Mouse (Mus musculus): Measurements from ENCODE around the gene Cuedc2.
A peak's percentile ranks its signal among the peaks of the same experiment; 100 is the strongest.

The Cuedc2 gene

GRCm38 (mm10) chr19:46338331-46338936 is at the start of gene Cuedc2:
Gene Cuedc2, minus strand, starts transcription at chr19:46338702.
- peak; percentile 91 for DNase-seq (ENCODE audit: low spot score)

- DNase-seq (ENCODE audit: low spot score), result no peak
These were observed 43.8 kb upstream of the Cuedc2 start for GRCm38 (mm10) chr19:46382275-46382674.

DNA sequence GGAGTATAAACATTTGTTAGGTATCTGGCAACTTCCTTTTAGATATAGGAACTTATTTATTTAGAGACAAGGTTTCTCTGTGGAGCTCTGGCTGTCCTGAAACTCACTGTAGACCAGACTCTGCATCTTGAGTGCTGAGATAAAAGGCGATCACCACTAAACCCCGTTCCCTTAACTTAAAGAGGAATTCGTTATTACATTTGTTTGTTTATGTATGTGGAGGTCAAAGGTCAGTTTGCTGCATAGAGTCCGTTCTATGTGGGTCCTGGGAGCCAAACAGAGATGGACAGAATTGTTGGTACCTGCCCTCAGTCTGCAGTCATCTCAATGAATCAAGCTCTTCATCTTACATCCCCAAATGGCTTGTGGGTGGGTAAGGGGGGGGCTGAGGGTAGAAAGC is 37.4 kb upstream of the Cuedc2 start:
- DNase-seq (ENCODE audit: low spot score), result no peak

GRCm38 (mm10) chr19:46375489-46375888 is 37.0 kb upstream of the Cuedc2 start:
- no peak for DNase-seq (ENCODE audit: low spot score)

DNA sequence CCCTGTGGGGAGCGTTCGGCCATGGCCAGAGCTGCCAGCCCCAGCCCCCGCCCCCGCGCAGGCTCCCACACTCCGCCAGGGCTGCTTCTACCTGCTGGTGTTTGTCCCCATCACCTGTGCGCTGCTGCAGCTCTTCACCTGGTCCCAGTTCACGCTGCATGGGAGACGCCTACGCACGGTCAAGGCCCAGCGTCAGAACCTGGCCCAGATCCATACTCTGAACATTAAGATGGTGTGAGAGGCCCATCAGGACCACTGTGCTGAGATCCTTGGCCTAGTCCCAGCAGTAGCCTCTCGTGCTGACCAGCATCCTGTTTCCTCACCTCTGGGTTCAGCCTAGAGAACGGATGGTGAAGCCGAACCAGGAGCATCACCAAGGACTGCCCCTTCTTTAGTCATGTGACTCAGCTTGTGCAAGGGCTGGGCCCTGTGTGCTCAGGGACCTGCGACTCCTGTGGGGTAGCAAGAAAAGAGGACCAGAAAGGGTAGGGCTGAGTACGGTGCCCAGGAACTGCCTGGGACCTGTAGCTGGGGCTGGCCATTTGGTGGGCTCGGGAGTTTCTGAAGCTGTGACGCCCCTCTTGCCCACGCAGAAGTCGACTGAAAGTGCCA is 36.1 kb upstream of the Cuedc2 start:
- no peak for DNase-seq (ENCODE audit: low spot score)

GRCm38 (mm10) chr19:46369204-46369603 is 30.7 kb upstream of the Cuedc2 start:
- DNase-seq (ENCODE audit: low spot score), result no peak

DNA sequence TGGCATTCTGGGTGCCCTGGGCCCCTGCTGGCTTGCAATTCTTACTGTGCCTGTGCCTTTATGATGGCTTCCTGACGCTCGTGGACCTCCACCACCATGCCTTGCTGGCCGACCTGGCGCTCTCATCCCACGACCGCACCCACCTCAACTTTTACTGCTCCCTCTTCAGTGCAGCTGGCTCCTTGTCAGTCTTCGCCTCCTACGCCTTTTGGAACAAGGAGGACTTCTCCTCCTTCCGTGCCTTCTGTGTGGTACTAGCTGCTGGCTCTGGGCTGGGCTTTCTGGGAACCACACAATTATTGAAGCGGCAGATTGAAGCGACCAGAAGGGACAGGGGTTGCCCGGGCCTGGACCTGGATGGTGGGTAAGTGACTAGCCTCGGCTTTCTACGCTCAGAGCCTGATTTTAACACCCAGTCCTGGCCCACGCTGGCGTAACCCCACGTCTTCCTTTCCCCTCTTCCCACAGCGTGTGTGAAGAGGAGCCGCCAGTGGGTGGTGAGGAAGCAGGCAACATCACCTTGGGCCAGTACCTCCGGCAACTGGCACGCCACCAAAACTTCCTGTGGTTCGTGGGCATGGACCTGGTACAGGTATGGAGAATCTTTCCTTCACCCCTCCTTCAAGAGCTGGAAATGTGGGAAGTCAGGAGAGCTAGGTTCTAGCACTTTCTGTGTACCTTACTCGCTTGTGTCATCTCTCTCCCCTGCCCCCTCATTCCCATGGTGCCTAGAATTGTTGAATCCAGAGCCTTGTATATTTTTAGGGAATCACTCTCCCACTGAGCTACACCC is 29.5 kb upstream of the Cuedc2 start:
- DNase-seq (ENCODE audit: low spot score), result no peak

- DNase-seq (ENCODE audit: low spot score), result no peak
These were observed 24.9 kb upstream of the Cuedc2 start for GRCm38 (mm10) chr19:46363294-46364009.

DNA sequence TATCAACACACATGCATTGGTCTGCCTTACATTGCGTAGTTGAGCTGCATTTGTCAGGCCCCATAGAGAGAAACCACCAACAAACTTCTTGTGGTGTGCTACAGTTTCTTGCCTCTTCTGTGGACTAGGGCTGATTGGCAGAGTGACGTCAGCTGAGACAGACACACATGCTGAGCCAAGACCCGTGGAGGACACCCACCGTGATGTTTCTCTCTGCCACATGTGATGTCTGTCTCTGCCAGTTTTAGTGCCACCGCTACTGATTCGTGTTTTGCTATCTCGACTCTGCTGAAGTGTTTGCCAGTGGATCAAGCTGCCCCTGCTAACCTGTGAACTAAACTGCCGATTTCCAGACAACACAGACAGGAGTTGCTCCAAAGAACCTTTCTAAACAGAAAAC is 23.6 kb upstream of the Cuedc2 start:
- no peak for DNase-seq (ENCODE audit: low spot score)

DNA sequence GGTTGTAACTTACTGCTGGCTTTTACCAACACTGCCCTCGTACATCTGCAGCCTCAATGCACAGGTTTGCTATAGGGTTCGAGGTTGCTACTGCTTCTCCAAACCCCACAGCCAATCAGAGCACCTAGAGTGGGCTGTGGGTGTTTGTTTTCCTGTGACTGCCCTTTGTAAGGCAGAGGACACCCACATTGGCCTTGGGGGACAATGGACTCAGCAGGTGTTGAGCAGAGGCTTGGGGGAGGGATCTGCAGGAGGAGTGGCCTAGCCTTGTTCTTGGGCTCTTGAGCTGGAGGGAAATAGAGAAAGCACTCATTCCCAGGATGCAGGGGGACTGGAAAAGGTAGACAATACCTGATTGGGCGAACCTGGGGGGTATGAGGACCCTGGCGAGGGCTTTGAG is 19.9 kb upstream of the Cuedc2 start:
- DNase-seq (ENCODE audit: low spot score), result no peak

DNA sequence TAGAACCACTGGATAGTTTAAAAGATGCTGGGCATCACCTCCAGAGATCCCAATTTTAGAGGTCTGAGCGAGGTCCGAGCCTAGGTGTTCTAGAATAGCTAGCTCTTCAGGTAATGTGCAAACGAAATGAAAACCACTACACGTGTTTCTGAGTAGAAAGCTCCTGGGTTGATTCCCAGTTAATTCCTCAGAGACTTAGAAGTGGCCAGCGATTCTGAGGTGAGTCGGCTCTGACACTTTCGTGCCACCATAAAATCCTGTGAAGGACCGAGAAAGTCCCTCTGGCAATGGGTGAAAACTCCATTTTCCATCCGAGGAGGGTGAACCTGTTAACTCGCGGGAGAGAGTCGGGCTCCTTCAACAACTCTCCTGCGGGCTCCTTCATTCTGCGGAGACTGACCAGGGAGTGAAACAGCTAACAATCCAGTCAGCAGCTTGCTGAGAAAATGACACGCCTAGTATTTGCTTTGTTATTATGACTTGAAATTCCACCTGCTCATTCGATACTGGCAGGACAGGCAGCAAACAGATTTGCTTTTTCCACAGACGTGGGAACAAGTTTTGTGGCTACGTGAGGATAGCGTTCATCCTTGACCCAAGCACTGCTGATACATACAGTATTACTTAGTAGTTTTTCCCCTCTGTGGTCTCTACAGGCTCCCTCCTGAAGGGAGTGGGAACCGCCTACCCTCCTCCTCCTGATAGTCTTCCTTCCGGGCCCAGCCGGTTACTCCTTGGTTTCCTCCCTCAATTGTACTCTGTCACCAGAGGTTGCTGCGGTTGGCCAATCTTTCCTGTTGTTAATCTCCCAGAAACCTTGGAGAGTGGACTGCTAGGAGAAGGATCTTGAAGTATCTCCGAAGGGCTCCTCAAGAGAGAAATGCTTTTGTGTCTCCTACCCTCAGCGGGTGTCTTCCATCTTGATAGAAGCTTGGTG is 19.1 kb upstream of the Cuedc2 start:
- no peak for DNase-seq (ENCODE audit: low spot score)

DNA sequence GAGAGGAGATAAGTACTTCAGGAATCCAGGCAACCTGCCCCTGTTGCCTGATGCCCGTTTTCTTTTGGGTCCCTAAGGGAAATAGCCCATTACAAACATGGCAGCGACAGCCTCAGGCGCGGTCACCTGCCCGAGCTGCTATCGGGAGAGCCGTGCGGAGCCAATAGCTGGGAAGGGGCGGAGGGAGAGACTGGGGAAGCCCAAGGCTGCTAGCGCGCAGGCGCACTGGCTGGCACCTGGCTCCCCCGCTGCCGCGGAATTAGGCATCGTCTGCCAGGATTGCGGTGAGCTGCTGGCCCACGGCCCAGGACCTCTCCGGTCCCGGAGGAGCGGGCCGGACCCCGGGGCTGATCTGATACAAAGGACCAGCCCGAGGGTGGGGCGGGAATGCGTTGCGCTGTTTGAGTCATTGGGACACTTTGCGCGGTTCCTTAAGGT is 18.2 kb upstream of the Cuedc2 start:
- peak; percentile 57 for DNase-seq (ENCODE audit: low spot score)

DNA sequence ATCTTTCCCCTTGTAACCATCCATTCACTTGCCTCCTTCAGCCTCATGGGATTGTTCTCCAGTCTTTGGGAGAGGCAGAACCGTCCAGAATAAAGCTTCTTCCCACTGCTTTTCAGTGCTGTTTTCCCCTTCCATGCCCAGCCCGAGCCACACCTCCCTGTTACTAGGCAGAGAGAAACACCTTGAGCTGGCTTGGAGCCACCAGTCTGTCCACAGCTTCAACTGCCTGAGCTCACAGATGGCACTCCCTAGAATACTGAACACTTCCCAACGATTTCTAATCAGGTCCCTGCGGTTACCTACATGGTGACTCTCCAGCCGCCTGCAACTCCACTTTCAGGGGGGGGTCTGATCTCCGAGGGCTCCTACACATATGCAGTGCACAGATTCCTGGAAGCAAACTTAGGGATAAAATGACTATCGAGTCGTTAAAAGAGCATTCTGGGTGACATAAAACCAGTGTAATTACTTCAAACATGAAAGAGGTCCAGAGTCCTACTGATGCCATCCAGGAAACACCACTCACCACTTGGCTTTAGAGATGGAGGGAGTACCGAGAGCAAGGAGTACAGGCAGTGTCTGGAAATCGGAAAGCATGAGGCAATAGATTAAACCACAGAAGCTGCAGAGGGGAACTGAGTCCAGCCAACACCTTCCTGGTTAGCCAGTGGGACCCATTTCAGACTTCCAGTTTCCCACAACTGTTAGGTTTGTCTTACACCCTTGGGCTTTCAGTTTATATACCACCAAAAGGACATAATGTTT is 11.8 kb upstream of the Cuedc2 start, which contains the start of gene 2310034G01Rik:
Gene 2310034G01Rik (minus strand): TSS at position 135 of the 765 bp plus-strand sequence.
- no peak for DNase-seq (ENCODE audit: low spot score)

DNA sequence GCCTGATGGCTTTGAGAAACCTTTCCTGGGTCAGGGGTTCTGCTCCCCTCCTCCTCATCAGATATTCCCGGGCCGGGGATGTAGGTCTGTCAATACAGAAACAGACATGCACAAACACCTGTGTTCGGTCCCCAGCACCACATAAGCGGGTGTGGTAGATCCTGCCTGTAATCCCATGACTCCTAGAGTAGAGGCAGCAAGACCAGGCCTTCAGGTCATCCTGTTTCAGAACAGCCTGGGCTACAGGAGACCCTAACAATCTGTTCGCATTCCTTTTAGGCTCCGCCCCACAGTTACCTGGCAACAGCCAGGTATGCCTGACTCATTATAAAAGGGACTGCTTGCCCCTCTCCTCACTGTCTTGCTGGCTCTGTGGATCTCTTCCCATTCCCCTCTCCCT is 11.0 kb upstream of the Cuedc2 start:
- no peak for DNase-seq (ENCODE audit: low spot score)

GRCm38 (mm10) chr19:46348761-46349458 is 10.4 kb upstream of the Cuedc2 start:
- DNase-seq (ENCODE audit: low spot score), result no peak

DNA sequence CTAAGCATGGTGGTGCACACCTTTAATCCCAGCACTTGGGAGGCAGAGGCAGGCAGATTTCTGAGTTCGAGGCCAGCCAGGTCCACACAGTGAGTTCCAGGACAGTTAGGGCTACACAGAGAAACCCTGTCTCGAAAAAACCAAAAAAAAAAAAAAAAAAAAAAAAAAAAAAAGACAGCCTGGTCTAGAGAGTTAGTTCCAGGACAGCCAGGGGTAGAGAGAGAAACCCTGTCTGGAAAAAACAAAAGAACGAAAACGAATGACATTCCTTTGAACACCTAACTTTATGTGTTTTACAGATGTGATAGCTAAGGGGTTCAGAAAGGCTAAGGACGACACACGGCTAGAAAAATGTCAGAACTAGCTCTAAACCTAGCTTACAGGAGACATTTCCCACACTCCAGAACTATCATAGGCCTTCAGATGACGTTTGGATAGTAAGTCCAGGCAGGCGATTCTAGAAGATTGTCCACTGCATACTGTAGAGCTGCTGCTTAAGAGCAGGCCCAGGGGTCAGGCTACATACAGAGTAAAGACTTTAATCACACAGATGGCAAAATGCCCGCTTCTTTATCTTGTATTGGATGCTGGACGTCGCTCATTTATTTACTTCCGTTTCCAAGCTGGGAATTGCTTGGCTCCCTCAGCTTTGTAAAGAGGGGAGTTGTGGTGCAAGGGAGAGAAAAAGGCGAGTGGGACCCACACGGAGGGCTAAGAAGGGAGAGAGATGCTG is 9.6 kb upstream of the Cuedc2 start:
- DNase-seq (ENCODE audit: low spot score), result no peak

GRCm38 (mm10) chr19:46347146-46347545 is 8.6 kb upstream of the Cuedc2 start:
- no peak for DNase-seq (ENCODE audit: low spot score)

- DNase-seq (ENCODE audit: low spot score), result no peak
These were observed 6.4 kb upstream of the Cuedc2 start for GRCm38 (mm10) chr19:46344710-46345419.

Data from spleen, adult 12 weeks (tissue).